Mouse (Mus musculus): Measurements from ENCODE around the gene Adgra3. TPM values are rescaled to one million over a fixed set of nuclear protein-coding genes. Genes with fewer than 3 reads are reported as not detected.

The Adgra3 gene
- polyA plus RNA-seq, 1 experiment from 2014 or later: 8.9 TPM

DNA sequence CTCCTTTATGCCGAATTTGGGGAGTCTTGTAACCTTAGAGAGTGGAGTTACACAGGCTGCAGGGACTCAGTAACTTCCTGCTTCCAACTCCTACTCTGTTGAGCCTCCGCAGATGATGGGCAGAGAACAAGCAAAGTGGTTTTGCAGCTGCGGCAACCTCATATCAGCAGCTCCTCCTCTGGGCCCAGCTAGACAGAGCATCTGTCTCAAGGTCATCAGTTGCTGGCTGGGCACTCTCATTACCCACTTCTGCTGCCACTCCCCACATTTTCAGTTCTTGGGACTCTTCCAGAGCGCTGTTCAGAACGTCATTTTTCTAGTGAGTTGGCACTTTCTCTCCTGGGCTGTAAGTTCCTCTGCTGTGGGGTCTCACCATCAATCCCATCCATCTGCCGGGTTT lies 24.6 kb downstream of the Adgra3 start:
- ATAC-seq: peak; percentile 26; the same call in 1 of the 2 replicates

DNA sequence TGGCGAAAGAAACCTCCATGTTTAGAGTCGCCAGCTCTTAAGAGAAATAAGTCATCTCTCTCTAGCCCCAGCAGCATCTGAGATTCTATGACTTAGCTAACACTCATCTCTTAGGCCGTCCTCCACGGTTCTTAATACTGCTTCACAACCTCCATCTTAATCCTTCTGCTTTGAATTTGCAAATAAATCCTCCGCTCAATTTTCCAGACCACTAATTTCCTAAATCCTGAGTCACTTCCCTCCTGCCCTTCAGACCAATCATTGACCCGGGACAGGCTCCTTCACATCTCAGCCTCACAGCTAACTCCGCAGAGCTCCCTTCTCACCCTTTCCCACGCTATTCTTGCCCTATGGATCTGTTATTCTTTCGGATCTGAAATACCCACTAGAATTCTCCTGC lies 25.1 kb downstream of the Adgra3 start:
- Histone ChIP-seq H3K4me1 (replicated peaks; ENCODE audit: control insufficient read depth, insufficient read depth, low read length) (no peaks in the 10 kb centered on the region; the same call in 1 of the 2 replicates), H3K4me2 (replicated peaks; ENCODE audit: low read depth) (no peak overlapping the region), H3K4me3 (ENCODE audit: low read depth, low read length) (no peak overlapping the region), H3K9ac (ENCODE audit: low read depth, low read length) (no peak overlapping the region), H3K27me3 (replicated peaks; ENCODE audit: control insufficient read depth, insufficient read depth, low read length) (no peaks in the 10 kb centered on the region), H3K9me3 (ENCODE audit: control insufficient read depth) (no peaks in the 10 kb centered on the region), H3K36me3 (ENCODE audit: control insufficient read depth, insufficient read depth) (no peaks in the 10 kb centered on the region), H3K27ac (ENCODE audit: low read depth, low read length) (no peak overlapping the region)
- 87% methylated on average over 9 of the region's 9 CpGs for WGBS
- no peak for TF ChIP-seq CTCF (IDR thresholded peaks at IDR 0.05; ENCODE audit: low read depth)
- no peak for ATAC-seq

More for the DNA sequence above, 24.6 kb downstream of the Adgra3 start:
- no peak for TF ChIP-seq CTCF (IDR thresholded peaks at IDR 0.05; ENCODE audit: low read depth)
- H3K27me3 ChIP-seq (replicated peaks; ENCODE audit: control insufficient read depth, insufficient read depth, low read length): no peaks in the 10 kb centered on the region
- H3K27ac ChIP-seq (ENCODE audit: low read depth, low read length): no peak overlapping the region; the same call in 1 of the 2 replicates
- H3K4me3 ChIP-seq (ENCODE audit: low read depth, low read length): no peak overlapping the region
- no peaks in the 10 kb centered on the region for H3K9me3 ChIP-seq (ENCODE audit: control insufficient read depth)
- no peak overlapping the region for H3K9ac ChIP-seq (ENCODE audit: low read depth, low read length)
- H3K4me2 ChIP-seq (replicated peaks; ENCODE audit: low read depth): no peak overlapping the region
- 35% methylated on average over 6 of the region's 6 CpGs for WGBS
- H3K4me1 ChIP-seq (replicated peaks; ENCODE audit: control insufficient read depth, insufficient read depth, low read length): no peaks in the 10 kb centered on the region; the same call in 1 of the 2 replicates
- no peaks in the 10 kb centered on the region for H3K36me3 ChIP-seq (ENCODE audit: control insufficient read depth, insufficient read depth)

DNA sequence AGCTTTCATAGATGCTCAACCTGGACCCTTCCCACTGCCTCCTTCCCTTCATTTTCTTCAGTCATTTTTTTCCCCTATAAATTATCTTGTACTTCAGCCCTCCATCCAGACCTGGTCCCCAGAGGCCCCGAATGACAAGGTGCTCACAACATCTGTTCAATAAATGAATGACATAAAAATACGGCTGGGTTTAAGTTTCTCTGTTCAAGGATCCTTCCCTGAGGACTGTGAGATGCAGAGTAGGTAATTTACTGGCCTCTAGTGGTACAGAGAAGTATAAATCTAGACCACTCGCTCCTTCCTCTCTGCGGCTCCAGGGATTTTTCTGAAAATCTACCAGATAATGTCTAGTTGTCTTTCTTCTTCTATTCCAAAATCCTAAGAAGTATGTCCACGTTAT lies 26.5 kb downstream of the Adgra3 start:
- no peak overlapping the region for H3K9ac ChIP-seq (ENCODE audit: low read depth, low read length)
- H3K27me3 ChIP-seq (replicated peaks; ENCODE audit: control insufficient read depth, insufficient read depth, low read length): no peaks in the 10 kb centered on the region
- H3K36me3 ChIP-seq (ENCODE audit: control insufficient read depth, insufficient read depth): no peaks in the 10 kb centered on the region
- H3K4me3 ChIP-seq (ENCODE audit: low read depth, low read length): no peak overlapping the region
- H3K4me2 ChIP-seq (replicated peaks; ENCODE audit: low read depth): no peak overlapping the region
- 51% methylated on average over 5 of the region's 5 CpGs for WGBS
- peak; percentile 40; the same call in 1 of the 2 replicates for ATAC-seq
- peak; percentile 74 for TF ChIP-seq CTCF (IDR thresholded peaks at IDR 0.05; ENCODE audit: low read depth)
- peak overlapping the region; percentile 78 for H3K27ac ChIP-seq (ENCODE audit: low read depth, low read length)
- no peaks in the 10 kb centered on the region for H3K9me3 ChIP-seq (ENCODE audit: control insufficient read depth)
- H3K4me1 ChIP-seq (replicated peaks; ENCODE audit: control insufficient read depth, insufficient read depth, low read length): peaks cover 4% of the 10 kb centered on the region; the same call in 1 of the 2 replicates

DNA sequence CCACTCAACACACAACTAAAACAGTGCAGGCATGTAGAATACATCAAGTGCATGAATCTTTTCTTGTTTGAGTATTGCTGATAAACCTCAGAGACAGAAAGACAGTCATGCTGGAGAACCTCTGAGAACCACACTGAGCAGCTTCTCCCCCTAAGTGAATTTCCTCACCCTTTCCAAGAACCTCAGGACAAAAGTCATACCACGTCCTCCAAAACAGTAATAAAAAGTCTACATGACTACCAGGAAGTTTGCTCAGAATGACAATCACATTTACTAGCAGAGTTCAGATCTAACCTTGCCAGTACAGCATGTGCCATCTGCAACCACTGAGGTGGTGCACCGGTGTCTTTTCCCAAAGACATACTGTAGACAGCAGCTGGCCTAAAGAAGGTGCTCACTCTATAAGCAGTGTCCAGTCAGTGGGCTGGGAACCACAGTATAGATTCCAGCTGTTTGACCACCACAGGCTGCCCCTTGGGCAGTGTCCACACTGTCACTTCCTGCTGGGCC lies 27.0 kb downstream of the Adgra3 start:
- no peaks in the 10 kb centered on the region for H3K9me3 ChIP-seq (ENCODE audit: control insufficient read depth)
- H3K4me1 ChIP-seq (replicated peaks; ENCODE audit: control insufficient read depth, insufficient read depth, low read length): peaks cover 4% of the 10 kb centered on the region; the same call in 1 of the 2 replicates
- peak overlapping the region; percentile 78 for H3K27ac ChIP-seq (ENCODE audit: low read depth, low read length)
- no peak overlapping the region for H3K4me3 ChIP-seq (ENCODE audit: low read depth, low read length)
- no peaks in the 10 kb centered on the region for H3K36me3 ChIP-seq (ENCODE audit: control insufficient read depth, insufficient read depth)
- 43% methylated on average over 2 of the region's 2 CpGs for WGBS
- H3K27me3 ChIP-seq (replicated peaks; ENCODE audit: control insufficient read depth, insufficient read depth, low read length): no peaks in the 10 kb centered on the region
- no peak for TF ChIP-seq CTCF (IDR thresholded peaks at IDR 0.05; ENCODE audit: low read depth)
- no peak overlapping the region for H3K9ac ChIP-seq (ENCODE audit: low read depth, low read length)
- ATAC-seq: peak; percentile 86
- no peak overlapping the region for H3K4me2 ChIP-seq (replicated peaks; ENCODE audit: low read depth)

DNA sequence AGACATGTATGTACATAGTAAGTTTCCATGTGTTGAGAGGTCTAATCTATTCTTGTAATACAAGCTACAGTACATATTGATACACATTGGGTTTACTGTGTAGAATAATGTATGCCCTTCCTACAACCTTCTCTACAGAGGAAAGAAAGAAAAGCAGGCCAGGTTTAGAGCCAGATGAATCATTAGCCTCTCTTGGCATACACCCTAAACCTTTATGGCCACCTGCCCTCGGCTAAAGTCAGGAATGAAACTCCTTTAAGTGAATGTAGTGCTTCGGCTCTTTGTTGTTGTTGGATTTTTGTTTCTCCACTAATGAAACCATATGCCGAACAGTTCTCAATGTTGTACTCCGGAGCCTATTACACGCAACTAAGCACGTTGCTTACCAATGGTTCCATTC lies 27.5 kb downstream of the Adgra3 start:
- 72% methylated on average over 6 of the region's 6 CpGs for WGBS
- Histone ChIP-seq H3K4me2 (replicated peaks; ENCODE audit: low read depth) (no peak overlapping the region), H3K4me3 (ENCODE audit: low read depth, low read length) (no peak overlapping the region), H3K9me3 (ENCODE audit: control insufficient read depth) (no peaks in the 10 kb centered on the region), H3K9ac (ENCODE audit: low read depth, low read length) (no peak overlapping the region), H3K4me1 (replicated peaks; ENCODE audit: control insufficient read depth, insufficient read depth, low read length) (peaks cover 6% of the 10 kb centered on the region; the same call in 1 of the 2 replicates), H3K27me3 (replicated peaks; ENCODE audit: control insufficient read depth, insufficient read depth, low read length) (no peaks in the 10 kb centered on the region), H3K27ac (ENCODE audit: low read depth, low read length) (peak overlapping the region; percentile 37), H3K36me3 (ENCODE audit: control insufficient read depth, insufficient read depth) (no peaks in the 10 kb centered on the region)
- no peak for TF ChIP-seq CTCF (IDR thresholded peaks at IDR 0.05; ENCODE audit: low read depth)
- peak; percentile 68 for ATAC-seq

DNA sequence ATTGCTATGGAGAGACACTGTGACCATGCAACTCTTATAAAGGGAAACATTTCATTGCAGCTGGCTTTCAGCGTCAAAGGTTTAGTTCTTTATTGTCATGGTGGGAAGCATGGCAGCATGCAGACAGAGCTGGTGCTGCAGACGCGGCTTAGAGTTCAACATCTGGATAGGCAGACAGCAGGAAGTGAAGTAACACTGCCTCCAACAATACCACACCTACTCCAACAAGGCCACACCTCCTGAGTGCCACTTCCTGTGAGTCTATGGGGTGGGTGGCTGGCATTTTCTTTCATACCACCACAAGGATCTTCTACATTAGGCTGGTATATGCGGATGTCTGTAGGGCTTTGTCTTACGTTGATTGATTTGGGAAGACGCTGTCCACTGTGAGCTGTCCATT lies 29.1 kb downstream of the Adgra3 start:
- 96% methylated on average over 6 of the region's 6 CpGs for WGBS
- Histone ChIP-seq H3K36me3 (ENCODE audit: control insufficient read depth, insufficient read depth) (peaks cover 4% of the 10 kb centered on the region), H3K4me1 (replicated peaks; ENCODE audit: control insufficient read depth, insufficient read depth, low read length) (peaks cover 6% of the 10 kb centered on the region; the same call in 1 of the 2 replicates), H3K4me2 (replicated peaks; ENCODE audit: low read depth) (no peak overlapping the region), H3K27ac (ENCODE audit: low read depth, low read length) (no peak overlapping the region), H3K27me3 (replicated peaks; ENCODE audit: control insufficient read depth, insufficient read depth, low read length) (no peaks in the 10 kb centered on the region), H3K4me3 (ENCODE audit: low read depth, low read length) (no peak overlapping the region), H3K9ac (ENCODE audit: low read depth, low read length) (no peak overlapping the region), H3K9me3 (ENCODE audit: control insufficient read depth) (no peaks in the 10 kb centered on the region)
- TF ChIP-seq CTCF (IDR thresholded peaks at IDR 0.05; ENCODE audit: low read depth): no peak
- no peak for ATAC-seq
